Mouse (Mus musculus) midbrain, postnatal 0 days (tissue): ENCODE measurements around the gene Arap2. TPM values are rescaled to one million over a fixed set of nuclear protein-coding genes. Genes with fewer than 3 reads are reported as not detected.
A peak's percentile ranks its signal among the peaks of the same experiment; 100 is the strongest.

Experiments
- ATAC-seq: fragments of 200-750 bp; cut with Nextera tagmentation; 2 replicates; pipeline ENCODE4 v1.8.0; 2017; ENCODE audit warnings: moderate number of reproducible peaks, mild to moderate bottlenecking, moderate TSS enrichment, moderate library complexity; ENCODE audit not compliant: low FRiP score
- DNase-seq: peaks from one replicate; pipeline ENCODE4 v3.0.0-alpha.2; 2015; ENCODE audit warnings: low spot score
- H3K27ac ChIP-seq: fragments of 300-500 bp; sonication (generic); 2 replicates; pipeline ENCODE4 v1.5.1; 2014; ENCODE audit warnings: low read depth, mild to moderate bottlenecking, low read length, mixed read lengths
- H3K27me3 ChIP-seq: fragments of 300-500 bp; sonication (generic); 2 replicates; pipeline ENCODE4 v1.6.1; 2014; ENCODE audit warnings: low read length, control low read depth, mixed read lengths; ENCODE audit not compliant: insufficient read depth
- H3K36me3 ChIP-seq: fragments of 300-500 bp; sonication (generic); 2 replicates; pipeline ENCODE4 v1.6.1; 2014; ENCODE audit warnings: low read length, control low read depth, mixed read lengths; ENCODE audit not compliant: insufficient read depth
- H3K4me1 ChIP-seq: fragments of 300-500 bp; sonication (generic); 2 replicates; pipeline ENCODE4 v1.6.1; 2014; ENCODE audit warnings: mild to moderate bottlenecking, control low read depth, antibody characterized with exemption, low read length, mixed read lengths; ENCODE audit not compliant: insufficient read depth
- H3K4me2 ChIP-seq: fragments of 300-500 bp; sonication (generic); 2 replicates; pipeline ENCODE4 v1.6.1; 2014; ENCODE audit warnings: low read depth, mild to moderate bottlenecking, low read length, mixed read lengths; ENCODE audit not compliant: poor library complexity, severe bottlenecking
- H3K4me3 ChIP-seq: fragments of 300-500 bp; sonication (generic); 2 replicates; pipeline ENCODE4 v1.5.1; 2014; ENCODE audit warnings: low read depth, mild to moderate bottlenecking, low read length, moderate library complexity
- H3K9ac ChIP-seq: fragments of 300-500 bp; sonication (generic); replicated peaks from 2 replicates; pipeline ENCODE4 v1.6.1; 2014; ENCODE audit warnings: mild to moderate bottlenecking, low read length, moderate library complexity, mixed read lengths; ENCODE audit not compliant: poor library complexity, severe bottlenecking
- H3K9me3 ChIP-seq: fragments of 300-500 bp; sonication (generic); 2 replicates; pipeline ENCODE4 v1.6.1; 2016; ENCODE audit warnings: low read length, control low read depth
- CTCF ChIP-seq: IDR thresholded peaks from 2 replicates; pipeline ENCODE4 v1.5.1; 2016; ENCODE audit warnings: antibody characterized with exemption, mild to moderate bottlenecking
- WGBS: fragments of 180-500 bp; shearing (Covaris S2); extraction: QIAGEN DNeasy Blood & Tissue Kit; methylation state at CpG from one replicate; pipeline ENCODE4 v1.1.7; 2014; 5-methylcytosine and 5-hydroxymethylcytosine counted together
- polyA plus RNA-seq: library from polyadenylated mRNA; unstranded; fragments of >200 nt; fragmentation: Nextera tagmentation; extraction: Ambion mirVana; gene quantifications from 2 replicates; pipeline ENCODE4 v1.2.1, GENCODE M21; 2015
- total RNA-seq: library from RNA; depleted of rRNA; stranded (reverse); fragments of >200 nt; gene quantifications from 2 replicates; pipeline ENCODE4 v1.2.3, GENCODE M21; 2014; rRNA removed

Arap2 gene
- total RNA-seq (16.7 and 18.7 TPM in 2 replicates), polyA plus RNA-seq (9.5 and 10.8 TPM in 2 replicates)

DNA sequence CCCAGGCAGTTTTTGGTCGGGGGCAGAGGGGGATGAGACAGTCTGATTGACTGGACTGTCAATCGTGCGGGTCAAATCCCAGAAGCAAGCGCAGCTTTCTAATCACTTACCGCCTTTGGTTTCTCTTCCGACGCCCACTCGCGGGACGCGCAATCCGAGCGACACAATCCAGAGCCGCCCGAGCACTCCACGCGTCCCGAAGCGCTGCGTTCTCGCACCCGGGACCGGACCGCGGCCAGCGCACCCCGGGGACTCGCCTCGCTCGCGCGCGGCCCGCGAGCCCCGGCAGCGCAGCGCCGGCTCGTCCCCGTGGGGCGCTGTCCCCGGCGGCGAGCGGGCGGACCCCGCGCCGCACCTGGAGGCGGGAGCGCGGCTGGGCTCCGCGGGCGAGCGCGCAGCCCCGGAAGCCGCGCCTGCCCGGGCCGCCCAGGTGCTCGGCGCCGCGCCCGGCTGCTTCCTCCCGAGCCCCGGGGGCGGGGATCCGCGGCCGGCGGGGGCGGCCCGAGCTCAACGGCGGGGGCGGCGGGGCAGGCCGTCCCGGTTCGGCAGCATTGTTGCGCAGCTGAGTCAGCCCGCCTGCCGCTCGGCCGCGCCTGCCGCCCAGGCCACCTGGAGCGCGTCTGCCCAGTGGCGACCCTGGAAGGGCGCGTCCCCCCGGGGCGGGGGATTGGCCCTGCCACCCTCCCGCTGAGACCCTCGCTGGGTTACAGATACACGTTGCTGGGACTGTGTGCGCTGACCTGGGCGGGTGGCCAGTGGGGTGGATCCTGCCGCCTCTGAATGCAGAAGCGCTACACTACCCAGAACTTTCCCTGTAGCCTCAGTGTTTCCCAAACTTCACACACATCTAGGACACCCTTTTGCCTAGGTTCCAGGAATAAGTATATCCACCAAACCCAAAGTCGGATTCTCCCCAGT is at the start of gene Arap2:
Gene Arap2 (minus strand): TSS at position 376 of the 918 bp plus-strand sequence.
- Histone ChIP-seq H3K4me2 (peak within 1 kb of the TSS; percentile 88), H3K27ac (no peak within 1 kb of the TSS), H3K9me3 (no peaks in the 10 kb centered on the region), H3K9ac (peak within 1 kb of the TSS; percentile 62), H3K36me3 (no peaks in the 10 kb centered on the region), H3K4me1 (no peaks in the 10 kb centered on the region), H3K27me3 (no peaks in the 10 kb centered on the region), H3K4me3 (peak within 1 kb of the TSS; percentile 68)
- DNase-seq (peak; percentile 27), ATAC-seq (peak; percentile 78)
- TF ChIP-seq CTCF = no peak
- under 1% methylated on average over 52 of the region's 106 CpGs for WGBS

DNA sequence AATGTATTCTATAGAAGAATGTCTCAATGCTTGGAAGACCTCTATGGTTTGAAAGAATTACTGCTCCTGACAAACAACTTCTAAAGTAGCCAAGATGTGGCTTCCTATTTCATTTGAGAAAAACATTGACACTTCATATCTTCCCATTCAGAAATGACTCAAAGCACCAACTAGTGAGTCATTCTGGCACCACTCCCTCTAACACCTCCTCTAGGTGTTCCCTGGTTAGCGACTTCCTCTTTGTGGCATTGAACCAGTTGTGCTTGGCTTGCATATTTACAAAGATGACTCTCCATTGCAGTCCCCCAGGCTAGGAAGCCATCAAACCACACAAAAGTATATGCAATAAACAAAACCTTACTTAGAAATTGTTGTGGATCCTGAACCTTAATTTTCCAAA is 49.8 kb upstream of the Arap2 start:
- ATAC-seq (no peak), DNase-seq (no peak)
- H3K9me3 ChIP-seq = no peaks in the 10 kb centered on the region
- H3K9ac ChIP-seq = no peak overlapping the region
- no peak for TF ChIP-seq CTCF
- H3K4me1 ChIP-seq = no peaks in the 10 kb centered on the region
- no peaks in the 10 kb centered on the region for H3K27me3 ChIP-seq
- H3K36me3 ChIP-seq = no peaks in the 10 kb centered on the region
- no peak overlapping the region for H3K4me3 ChIP-seq
- no peak overlapping the region for H3K27ac ChIP-seq
- no peak overlapping the region for H3K4me2 ChIP-seq
- WGBS = 93% methylated on average over 1 of the region's 1 CpGs

DNA sequence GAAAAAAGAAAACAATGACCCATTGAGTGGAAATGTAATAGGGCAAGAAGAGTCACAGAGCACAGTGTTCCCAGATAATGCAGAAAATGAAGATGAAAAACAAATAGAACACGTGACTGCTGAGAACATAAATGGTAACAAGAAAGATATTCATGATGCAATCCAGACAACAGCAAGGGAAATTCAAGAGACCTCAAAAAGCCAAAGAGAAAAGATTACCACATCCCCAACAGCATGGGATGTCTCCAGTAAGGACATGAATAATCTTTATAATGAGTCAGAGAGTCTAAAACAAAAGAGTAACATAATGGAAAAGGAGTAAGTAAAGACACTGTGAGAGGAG is 48.1 kb upstream of the Arap2 start:
- TF ChIP-seq CTCF = no peak
- Histone ChIP-seq H3K4me1 (no peaks in the 10 kb centered on the region), H3K4me2 (no peak overlapping the region), H3K4me3 (no peak overlapping the region), H3K27ac (peak overlapping the region; percentile 57), H3K27me3 (no peaks in the 10 kb centered on the region), H3K9me3 (no peaks in the 10 kb centered on the region), H3K9ac (no peak overlapping the region), H3K36me3 (no peaks in the 10 kb centered on the region)
- WGBS = 35% methylated on average over 1 of the region's 1 CpGs
- ATAC-seq (peak; percentile 27; the same call in 1 of the 2 replicates), DNase-seq (no peak)

DNA sequence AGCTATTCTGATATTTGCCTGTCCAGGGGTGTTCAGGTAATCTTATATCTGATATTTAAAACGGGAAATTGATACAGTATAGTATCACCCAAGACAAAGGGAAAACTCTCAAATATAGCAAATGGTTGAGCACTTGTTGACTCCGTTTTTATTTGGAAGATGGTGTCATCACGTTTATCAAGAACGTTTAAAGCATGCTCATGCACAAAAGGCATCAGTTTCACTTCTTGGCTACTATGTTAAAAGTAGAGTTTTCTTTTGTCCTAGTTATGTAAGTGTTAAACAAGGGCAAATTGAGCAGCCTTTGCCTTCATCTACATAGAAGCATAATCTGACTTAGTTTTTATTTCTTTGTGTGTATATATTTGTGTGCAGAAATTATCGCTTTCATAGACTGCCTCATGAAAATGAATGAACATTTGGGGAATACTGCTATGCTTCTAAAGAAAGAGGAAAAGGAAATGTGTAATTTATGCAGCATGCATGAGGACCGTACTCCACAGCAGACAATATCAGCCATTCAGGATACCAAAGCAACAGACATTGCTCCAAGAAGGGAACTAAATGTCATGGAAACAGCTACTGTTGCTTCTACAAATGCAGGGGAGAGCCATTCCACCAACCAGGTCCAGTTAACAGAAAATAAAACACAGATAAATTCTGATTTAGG is 47.6 kb upstream of the Arap2 start, which contains the start of gene Dthd1:
Gene Dthd1 (plus strand): TSS at position 422 of the 670 bp plus-strand sequence.
- no peak for TF ChIP-seq CTCF
- Histone ChIP-seq H3K4me1 (no peaks in the 10 kb centered on the region), H3K36me3 (no peaks in the 10 kb centered on the region), H3K4me3 (no peak within 1 kb of the TSS), H3K9ac (no peak within 1 kb of the TSS), H3K27ac (peak within 1 kb of the TSS; percentile 57), H3K27me3 (no peaks in the 10 kb centered on the region), H3K4me2 (no peak within 1 kb of the TSS), H3K9me3 (0 out of 2 replicates have a peak, but pooled peaks cover 2% of the 10 kb centered on the region)
- DNase-seq (peak; percentile 73), ATAC-seq (peak; percentile 80)
- 60% methylated on average over 6 of the region's 6 CpGs for WGBS

DNA sequence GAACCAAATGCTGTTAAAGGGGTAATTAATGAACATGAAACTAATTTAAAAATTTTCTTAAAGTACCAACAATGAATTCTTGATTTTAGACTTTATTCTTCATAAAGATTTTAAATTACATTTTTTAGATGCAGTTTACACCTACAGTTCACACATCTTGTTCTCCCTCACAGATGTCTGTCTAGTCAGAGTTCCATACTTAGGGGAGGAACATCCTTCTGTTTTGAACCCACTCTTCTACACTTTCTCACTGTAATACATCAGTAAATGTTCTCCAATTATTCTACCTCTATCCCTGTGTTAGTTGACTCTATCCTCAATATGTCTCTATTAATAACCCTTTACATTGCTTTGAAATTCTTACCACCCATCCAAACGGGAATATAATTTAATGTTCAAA is 26.8 kb upstream of the Arap2 start:
- ATAC-seq = no peak
- no peaks in the 10 kb centered on the region for H3K9me3 ChIP-seq
- H3K4me1 ChIP-seq = no peaks in the 10 kb centered on the region
- WGBS = 87% methylated on average over 1 of the region's 1 CpGs
- no peak overlapping the region for H3K4me2 ChIP-seq
- no peaks in the 10 kb centered on the region for H3K27me3 ChIP-seq
- TF ChIP-seq CTCF = no peak
- H3K9ac ChIP-seq = no peak overlapping the region
- no peak for DNase-seq
- H3K4me3 ChIP-seq = no peak overlapping the region
- no peak overlapping the region for H3K27ac ChIP-seq
- no peaks in the 10 kb centered on the region for H3K36me3 ChIP-seq
